Mouse (Mus musculus): ENCODE data around the gene Serpinb1c. TPM values are rescaled to one million over a fixed set of nuclear protein-coding genes. Genes with fewer than 3 reads are reported as not detected.
"Not testable (repeated sequence)": the region's sequence is repeated elsewhere in the genome, so short reads cannot be mapped to it uniquely, and the experiment has no call there.

Gene Serpinb1c
- polyA plus RNA-seq, 1 experiment from 2014 or later = not detected

DNA sequence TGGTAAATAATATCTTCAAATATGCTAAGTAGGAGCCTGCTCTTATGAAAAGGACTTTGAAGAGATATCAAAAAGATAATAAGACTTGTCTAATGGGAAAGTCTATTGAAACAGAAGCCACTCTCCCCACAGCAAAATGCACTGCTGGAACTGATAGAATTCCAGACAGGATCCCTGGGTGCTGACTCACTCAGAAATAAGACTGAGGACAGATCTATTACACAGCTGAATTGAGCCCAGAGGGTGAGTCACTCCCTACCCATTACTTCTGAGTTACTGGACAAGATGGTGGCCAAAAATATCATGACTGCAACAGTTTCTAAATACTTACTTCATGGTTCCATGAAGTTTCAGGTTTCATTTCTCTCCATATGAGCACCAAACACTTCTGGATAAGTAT, 13.3 kb downstream of the Serpinb1c start:
- Histone ChIP-seq H3K4me1 (ENCODE audit: control insufficient read depth, insufficient read depth, low read length) (no peaks in the 10 kb centered on the region), H3K4me3 (ENCODE audit: low read depth, low read length) (no peak overlapping the region), H3K36me3 (replicated peaks; ENCODE audit: control insufficient read depth, insufficient read depth, low read depth, low read length) (no peaks in the 10 kb centered on the region), H3K9me3 (replicated peaks; ENCODE audit: control insufficient read depth, low read length) (no peaks in the 10 kb centered on the region), H3K27ac (replicated peaks; ENCODE audit: low read depth, low read length) (no peak overlapping the region), H3K27me3 (ENCODE audit: control insufficient read depth, insufficient read depth, low read length) (no peaks in the 10 kb centered on the region), H3K4me2 (ENCODE audit: low read depth, low read length) (no peak overlapping the region), H3K9ac (replicated peaks; ENCODE audit: low read length) (no peak overlapping the region)
- no peak for DNase-seq (ENCODE audit: low spot score)
- no peak for ATAC-seq (replicated peaks; ENCODE audit: insufficient number of reproducible peaks, low FRiP score, low TSS enrichment, low read depth)

DNA sequence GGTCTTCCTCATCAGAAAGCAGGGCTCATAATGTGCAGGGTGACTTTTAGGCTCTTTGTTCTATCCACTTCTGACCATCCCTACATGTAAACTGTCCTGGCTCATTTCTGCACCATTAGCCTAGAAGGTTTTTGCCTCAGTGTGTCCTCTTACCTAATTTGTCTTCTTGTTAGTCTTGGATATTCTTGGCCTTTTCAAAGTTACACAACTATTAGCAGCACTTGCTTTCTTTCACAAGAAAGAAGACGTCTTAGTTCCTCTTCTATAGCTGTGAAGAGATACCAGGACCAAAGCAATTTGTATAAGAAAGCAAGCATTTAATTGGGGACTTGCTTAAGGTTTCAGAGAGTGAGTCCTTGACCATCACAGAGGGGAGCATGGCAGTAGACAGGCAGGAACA, 24.1 kb downstream of the Serpinb1c start:
- DNase-seq (ENCODE audit: low spot score) (no peak), ATAC-seq (replicated peaks; ENCODE audit: insufficient number of reproducible peaks, low FRiP score, low TSS enrichment, low read depth) (no peak)
- Histone ChIP-seq H3K36me3 (replicated peaks; ENCODE audit: control insufficient read depth, insufficient read depth, low read depth, low read length) (no peaks in the 10 kb centered on the region), H3K27me3 (ENCODE audit: control insufficient read depth, insufficient read depth, low read length) (no peaks in the 10 kb centered on the region), H3K4me1 (ENCODE audit: control insufficient read depth, insufficient read depth, low read length) (no peaks in the 10 kb centered on the region), H3K27ac (replicated peaks; ENCODE audit: low read depth, low read length) (no peak overlapping the region), H3K9me3 (replicated peaks; ENCODE audit: control insufficient read depth, low read length) (no peaks in the 10 kb centered on the region), H3K4me3 (ENCODE audit: low read depth, low read length) (no peak overlapping the region), H3K9ac (replicated peaks; ENCODE audit: low read length) (no peak overlapping the region), H3K4me2 (ENCODE audit: low read depth, low read length) (no peak overlapping the region)
- WGBS = 80% methylated on average over 1 of the region's 1 CpGs

DNA sequence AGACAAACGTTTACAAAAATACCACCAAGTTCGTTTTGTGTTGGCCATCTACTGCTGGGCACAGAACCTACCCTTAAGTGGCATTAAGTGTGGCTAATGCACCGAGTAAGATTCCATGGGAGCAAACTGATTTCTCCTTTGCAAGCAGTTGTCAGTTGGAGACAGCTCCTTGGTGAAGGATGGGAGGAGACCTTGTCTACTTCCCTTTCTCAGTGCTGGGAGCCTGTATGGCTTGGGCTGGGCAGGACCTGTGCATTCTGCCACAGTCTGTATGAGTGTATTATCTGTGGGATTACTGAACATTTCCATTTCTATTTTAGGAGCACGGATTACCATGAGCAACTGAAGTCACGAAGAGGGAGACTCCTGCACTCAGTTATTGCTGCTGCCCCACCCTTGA, 29.2 kb downstream of the Serpinb1c start:
- H3K9me3 ChIP-seq (replicated peaks; ENCODE audit: control insufficient read depth, low read length) = no peaks in the 10 kb centered on the region
- no peak overlapping the region for H3K4me2 ChIP-seq (ENCODE audit: low read depth, low read length)
- no peak overlapping the region for H3K27ac ChIP-seq (replicated peaks; ENCODE audit: low read depth, low read length)
- H3K27me3 ChIP-seq (ENCODE audit: control insufficient read depth, insufficient read depth, low read length) = no peaks in the 10 kb centered on the region
- H3K36me3 ChIP-seq (replicated peaks; ENCODE audit: control insufficient read depth, insufficient read depth, low read depth, low read length) = no peaks in the 10 kb centered on the region
- no peak for ATAC-seq (replicated peaks; ENCODE audit: insufficient number of reproducible peaks, low FRiP score, low TSS enrichment, low read depth)
- H3K4me3 ChIP-seq (ENCODE audit: low read depth, low read length) = no peak overlapping the region
- no peaks in the 10 kb centered on the region for H3K4me1 ChIP-seq (ENCODE audit: control insufficient read depth, insufficient read depth, low read length)
- no peak overlapping the region for H3K9ac ChIP-seq (replicated peaks; ENCODE audit: low read length)
- no peak for DNase-seq (ENCODE audit: low spot score)
- whole genome bisulfite sequencing = 75% methylated on average over 5 of the region's 5 CpGs

DNA sequence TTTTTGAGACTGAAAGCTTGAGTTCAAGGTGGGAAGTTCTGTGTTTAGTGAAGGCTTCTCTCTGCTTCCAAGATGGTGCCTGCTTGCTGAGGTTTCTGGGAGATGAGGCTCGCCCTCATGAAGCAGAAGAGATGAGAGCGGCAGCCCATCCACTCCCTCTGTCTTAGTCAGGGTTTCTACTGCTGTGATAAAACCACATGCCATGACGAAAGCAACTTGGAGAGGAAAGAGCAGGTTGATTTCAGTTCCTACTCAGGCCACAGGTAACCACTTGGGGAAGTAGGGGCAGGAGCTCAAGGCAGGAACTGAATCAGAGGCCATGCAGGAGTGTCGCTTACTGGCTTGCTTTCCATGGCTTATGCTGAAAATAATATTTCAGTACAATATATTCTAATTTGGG, 29.8 kb downstream of the Serpinb1c start:
- H3K27me3 ChIP-seq (ENCODE audit: control insufficient read depth, insufficient read depth, low read length); H3K4me1 ChIP-seq (ENCODE audit: control insufficient read depth, insufficient read depth, low read length); H3K9me3 ChIP-seq (replicated peaks; ENCODE audit: control insufficient read depth, low read length); H3K9ac ChIP-seq (replicated peaks; ENCODE audit: low read length); H3K27ac ChIP-seq (replicated peaks; ENCODE audit: low read depth, low read length); H3K36me3 ChIP-seq (replicated peaks; ENCODE audit: control insufficient read depth, insufficient read depth, low read depth, low read length); DNase-seq (ENCODE audit: low spot score); H3K4me3 ChIP-seq (ENCODE audit: low read depth, low read length); H3K4me2 ChIP-seq (ENCODE audit: low read depth, low read length); ATAC-seq (replicated peaks; ENCODE audit: insufficient number of reproducible peaks, low FRiP score, low TSS enrichment, low read depth): not testable (repeated sequence)
- 82% methylated on average over 4 of the region's 4 CpGs for WGBS

GRCm38 (mm10) chr13:32867030-32867429, 31.0 kb downstream of the Serpinb1c start:
- Histone ChIP-seq H3K9me3 (replicated peaks; ENCODE audit: control insufficient read depth, low read length) (no peaks in the 10 kb centered on the region), H3K36me3 (replicated peaks; ENCODE audit: control insufficient read depth, insufficient read depth, low read depth, low read length) (no peaks in the 10 kb centered on the region), H3K4me2 (ENCODE audit: low read depth, low read length) (no peak overlapping the region), H3K9ac (replicated peaks; ENCODE audit: low read length) (no peak overlapping the region), H3K27me3 (ENCODE audit: control insufficient read depth, insufficient read depth, low read length) (no peaks in the 10 kb centered on the region), H3K27ac (replicated peaks; ENCODE audit: low read depth, low read length) (no peak overlapping the region), H3K4me3 (ENCODE audit: low read depth, low read length) (no peak overlapping the region), H3K4me1 (ENCODE audit: control insufficient read depth, insufficient read depth, low read length) (no peaks in the 10 kb centered on the region)
- ATAC-seq (replicated peaks; ENCODE audit: insufficient number of reproducible peaks, low FRiP score, low TSS enrichment, low read depth) (no peak), DNase-seq (ENCODE audit: low spot score) (no peak)
- 60% methylated on average over 2 of the region's 2 CpGs for WGBS

- no peak overlapping the region for H3K4me2 ChIP-seq (ENCODE audit: low read depth, low read length)
- no peaks in the 10 kb centered on the region for H3K27me3 ChIP-seq (ENCODE audit: control insufficient read depth, insufficient read depth, low read length)
- no peaks in the 10 kb centered on the region for H3K9me3 ChIP-seq (replicated peaks; ENCODE audit: control insufficient read depth, low read length)
- H3K9ac ChIP-seq (replicated peaks; ENCODE audit: low read length) = no peak overlapping the region
- DNase-seq (ENCODE audit: low spot score) (peak; percentile 82), ATAC-seq (replicated peaks; ENCODE audit: insufficient number of reproducible peaks, low FRiP score, low TSS enrichment, low read depth) (no peak; the same call in 1 of the 2 replicates)
- no peaks in the 10 kb centered on the region for H3K36me3 ChIP-seq (replicated peaks; ENCODE audit: control insufficient read depth, insufficient read depth, low read depth, low read length)
- no peak overlapping the region for H3K27ac ChIP-seq (replicated peaks; ENCODE audit: low read depth, low read length)
- H3K4me3 ChIP-seq (ENCODE audit: low read depth, low read length) = no peak overlapping the region
- WGBS = 9% methylated on average over 9 of the region's 9 CpGs
- no peaks in the 10 kb centered on the region for H3K4me1 ChIP-seq (ENCODE audit: control insufficient read depth, insufficient read depth, low read length)
These were observed 31.5 kb downstream of the Serpinb1c start for GRCm38 (mm10) chr13:32866484-32866883.

DNA sequence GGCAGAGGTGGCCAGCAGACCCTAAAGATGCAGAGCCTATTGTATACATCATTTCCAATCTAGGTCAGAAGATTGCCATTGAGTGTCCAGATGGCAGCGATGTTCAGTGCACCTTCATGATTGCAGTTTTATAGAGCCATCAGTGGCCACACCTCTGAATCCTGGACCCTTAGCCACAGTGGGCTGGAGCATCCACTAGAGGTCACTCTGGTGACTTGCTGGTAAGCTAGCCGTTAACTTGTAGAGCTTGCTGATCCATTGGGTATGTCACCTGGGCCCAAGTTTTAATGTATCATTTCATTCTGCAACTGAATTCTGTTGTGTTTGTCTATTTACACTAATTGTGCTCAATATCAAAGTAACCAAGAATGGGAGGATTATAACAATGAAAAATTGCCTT, 32.4 kb downstream of the Serpinb1c start:
- no peak overlapping the region for H3K9ac ChIP-seq (replicated peaks; ENCODE audit: low read length)
- no peak overlapping the region for H3K4me3 ChIP-seq (ENCODE audit: low read depth, low read length)
- H3K4me1 ChIP-seq (ENCODE audit: control insufficient read depth, insufficient read depth, low read length) = no peaks in the 10 kb centered on the region
- no peaks in the 10 kb centered on the region for H3K27me3 ChIP-seq (ENCODE audit: control insufficient read depth, insufficient read depth, low read length)
- H3K27ac ChIP-seq (replicated peaks; ENCODE audit: low read depth, low read length) = no peak overlapping the region
- ATAC-seq (replicated peaks; ENCODE audit: insufficient number of reproducible peaks, low FRiP score, low TSS enrichment, low read depth) (no peak), DNase-seq (ENCODE audit: low spot score) (no peak)
- H3K9me3 ChIP-seq (replicated peaks; ENCODE audit: control insufficient read depth, low read length) = no peaks in the 10 kb centered on the region
- 63% methylated on average over 2 of the region's 2 CpGs for WGBS
- no peaks in the 10 kb centered on the region for H3K36me3 ChIP-seq (replicated peaks; ENCODE audit: control insufficient read depth, insufficient read depth, low read depth, low read length)
- H3K4me2 ChIP-seq (ENCODE audit: low read depth, low read length) = no peak overlapping the region

GRCm38 (mm10) chr13:32864529-32864928, 33.5 kb downstream of the Serpinb1c start:
- H3K27ac ChIP-seq (replicated peaks; ENCODE audit: low read depth, low read length); H3K4me2 ChIP-seq (ENCODE audit: low read depth, low read length); DNase-seq (ENCODE audit: low spot score); H3K9ac ChIP-seq (replicated peaks; ENCODE audit: low read length); H3K36me3 ChIP-seq (replicated peaks; ENCODE audit: control insufficient read depth, insufficient read depth, low read depth, low read length); H3K27me3 ChIP-seq (ENCODE audit: control insufficient read depth, insufficient read depth, low read length); H3K4me3 ChIP-seq (ENCODE audit: low read depth, low read length); ATAC-seq (replicated peaks; ENCODE audit: insufficient number of reproducible peaks, low FRiP score, low TSS enrichment, low read depth); H3K4me1 ChIP-seq (ENCODE audit: control insufficient read depth, insufficient read depth, low read length); H3K9me3 ChIP-seq (replicated peaks; ENCODE audit: control insufficient read depth, low read length): not testable (repeated sequence)
- 79% methylated on average over 1 of the region's 3 CpGs for WGBS

DNA sequence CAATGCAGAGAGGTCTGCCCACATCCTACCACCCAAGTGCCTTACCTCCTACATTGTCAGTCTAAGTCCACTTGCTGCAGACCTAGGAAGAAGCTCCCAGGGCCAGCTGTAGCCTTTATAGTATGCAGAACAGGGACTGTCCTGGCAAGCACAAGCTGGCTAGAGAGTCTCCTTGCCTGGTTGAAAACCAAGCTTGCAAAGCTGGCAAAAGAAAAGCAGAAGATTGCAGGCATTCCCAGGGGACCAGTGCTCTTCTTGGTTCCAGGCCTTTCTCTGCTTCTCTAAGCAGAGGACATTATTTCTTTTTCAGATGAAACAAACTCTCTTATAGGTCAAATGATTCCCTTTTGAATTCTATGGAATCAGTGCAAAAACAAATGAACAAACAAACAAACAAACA, 34.6 kb downstream of the Serpinb1c start:
- no peak overlapping the region for H3K27ac ChIP-seq (replicated peaks; ENCODE audit: low read depth, low read length)
- DNase-seq (ENCODE audit: low spot score) (no peak), ATAC-seq (replicated peaks; ENCODE audit: insufficient number of reproducible peaks, low FRiP score, low TSS enrichment, low read depth) (no peak)
- H3K9me3 ChIP-seq (replicated peaks; ENCODE audit: control insufficient read depth, low read length) = no peaks in the 10 kb centered on the region
- no peak overlapping the region for H3K4me3 ChIP-seq (ENCODE audit: low read depth, low read length)
- no peaks in the 10 kb centered on the region for H3K27me3 ChIP-seq (ENCODE audit: control insufficient read depth, insufficient read depth, low read length)
- H3K4me1 ChIP-seq (ENCODE audit: control insufficient read depth, insufficient read depth, low read length) = no peaks in the 10 kb centered on the region
- no peak overlapping the region for H3K4me2 ChIP-seq (ENCODE audit: low read depth, low read length)
- no peak overlapping the region for H3K9ac ChIP-seq (replicated peaks; ENCODE audit: low read length)
- no peaks in the 10 kb centered on the region for H3K36me3 ChIP-seq (replicated peaks; ENCODE audit: control insufficient read depth, insufficient read depth, low read depth, low read length)

Data from embryonic facial prominence, embryonic 11.5 days (tissue).